Mouse (Mus musculus) bone marrow, adult 2 months (tissue): ENCODE measurements around the gene Nr1d1. TPM values are rescaled to one million over a fixed set of nuclear protein-coding genes. Genes with fewer than 3 reads are reported as not detected.

Source experiments
- H3K27ac ChIP-seq: fragments of 200-500 bp; 2 replicates; pipeline ENCODE4 v1.5.1; 2012; ENCODE audit warnings: low read depth, mild to moderate bottlenecking, control low read depth, inconsistent platforms, low read length; ENCODE audit not compliant: control insufficient read depth, poor library complexity, insufficient read depth
- H3K4me1 ChIP-seq: fragments of 200-500 bp; 2 replicates; pipeline ENCODE4 v1.6.1; 2011; ENCODE audit warnings: low read length; ENCODE audit not compliant: control insufficient read depth, insufficient read depth
- H3K4me3 ChIP-seq: fragments of 200-500 bp; replicated peaks from 2 replicates; pipeline ENCODE3; 2011; ENCODE audit warnings: mild to moderate bottlenecking, low read depth, low read length, control low read depth; ENCODE audit not compliant: control insufficient read depth
- CTCF ChIP-seq: fragments of 200-500 bp; IDR thresholded peaks from 2 replicates; pipeline ENCODE4 v1.5.1; 2011; ENCODE audit warnings: low read length, control low read depth; ENCODE audit not compliant: control insufficient read depth, insufficient read depth
- POLR2A ChIP-seq: fragments of 200-500 bp; IDR thresholded peaks from 2 replicates; pipeline ENCODE4 v1.6.1; 2011; ENCODE audit warnings: low read depth, mild to moderate bottlenecking, control low read depth, low read length, borderline replicate concordance; ENCODE audit not compliant: control insufficient read depth
- WGBS: fragments of 180-500 bp; shearing (Covaris S2); methylation state at CpG from one replicate; pipeline ENCODE4 v1.1.7; 2018; 5-methylcytosine and 5-hydroxymethylcytosine counted together
- polyA plus RNA-seq: library from polyadenylated mRNA; stranded (reverse); fragments of >200 nt; gene quantifications from 2 replicates; pipeline ENCODE4 v1.2.4, GENCODE M21; 2011; ENCODE audit warnings: low replicate concordance; ENCODE audit not compliant: missing spikeins, insufficient read depth, insufficient read length

The Nr1d1 gene
- polyA plus RNA-seq, 1 experiment: 4.8 TPM

- H3K4me3 ChIP-seq: no peak overlapping the region
- no peak overlapping the region; the same call in 1 of the 2 replicates for H3K27ac ChIP-seq
- TF ChIP-seq POLR2A (no peak), CTCF (no peak)
- H3K4me1 ChIP-seq: peaks cover 11% of the 10 kb centered on the region; the same call in 1 of the 2 replicates
- WGBS: 91% methylated on average over 18 of the region's 18 CpGs
Observed at GRCm38 (mm10) chr11:98771131-98771530, 4.0 kb downstream of the Nr1d1 start.

GRCm38 (mm10) chr11:98770096-98770975, 4.8 kb downstream of the Nr1d1 start:
- WGBS: 78% methylated on average over 26 of the region's 26 CpGs
- H3K27ac ChIP-seq: peak overlapping the region; percentile 10

GRCm38 (mm10) chr11:98769007-98769954, 5.9 kb downstream of the Nr1d1 start:
- Histone ChIP-seq H3K27ac (no peak overlapping the region), H3K4me1 (no peaks in the 10 kb centered on the region; the same call in 1 of the 2 replicates), H3K4me3 (no peak overlapping the region)
- WGBS: 86% methylated on average over 25 of the region's 25 CpGs
- TF ChIP-seq CTCF: no peak; the same call in 1 of the 2 replicates
- no peak for TF ChIP-seq POLR2A

More at GRCm38 (mm10) chr11:98770096-98770975, 4.8 kb downstream of the Nr1d1 start:
- no peak for TF ChIP-seq POLR2A
- no peak for TF ChIP-seq CTCF
- no peak overlapping the region for H3K4me3 ChIP-seq
- peaks cover 4% of the 10 kb centered on the region; the same call in 1 of the 2 replicates for H3K4me1 ChIP-seq

- Histone ChIP-seq H3K27ac (0 out of 2 replicates have a peak overlapping the region, but pooled peaks have one; percentile 4), H3K4me1 (no peaks in the 10 kb centered on the region; the same call in 1 of the 2 replicates), H3K4me3 (no peak overlapping the region)
- no peak for TF ChIP-seq CTCF
- TF ChIP-seq POLR2A: no peak
- WGBS: 71% methylated on average over 39 of the region's 39 CpGs
Observed at GRCm38 (mm10) chr11:98768127-98769006, 6.8 kb downstream of the Nr1d1 start.

- Histone ChIP-seq H3K27ac (no peak overlapping the region), H3K4me3 (no peak overlapping the region), H3K4me1 (no peaks in the 10 kb centered on the region; the same call in 1 of the 2 replicates)
- no peak for TF ChIP-seq POLR2A
- TF ChIP-seq CTCF: no peak
- WGBS: 57% methylated on average over 4 of the region's 4 CpGs
Observed at GRCm38 (mm10) chr11:98767713-98768112, 7.4 kb downstream of the Nr1d1 start.

DNA sequence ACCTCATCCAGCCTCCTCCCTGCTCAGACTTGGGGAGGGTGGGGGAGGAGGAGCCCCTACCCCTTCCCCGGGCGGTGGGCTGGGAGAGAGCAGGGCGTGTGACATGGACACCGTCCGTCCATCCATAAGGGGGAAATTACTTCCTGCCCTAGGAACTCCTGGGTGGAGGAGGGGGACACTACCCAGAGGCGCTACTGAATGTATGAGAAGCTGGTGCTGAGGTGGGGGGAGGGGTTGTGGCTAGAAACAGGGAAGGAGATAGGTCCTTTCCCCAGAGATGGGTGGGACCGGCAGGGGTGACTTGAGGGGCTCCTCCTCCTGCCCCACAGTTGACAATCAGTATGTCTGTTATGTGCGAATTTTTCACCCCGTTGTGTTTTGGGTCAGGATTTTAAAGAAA, 7.9 kb downstream of the Nr1d1 start:
- WGBS: 33% methylated on average over 9 of the region's 9 CpGs
- H3K4me3 ChIP-seq: no peak overlapping the region
- TF ChIP-seq POLR2A (no peak), CTCF (no peak)
- no peaks in the 10 kb centered on the region; the same call in 1 of the 2 replicates for H3K4me1 ChIP-seq
- H3K27ac ChIP-seq: no peak overlapping the region

- H3K4me1 ChIP-seq: no peaks in the 10 kb centered on the region; the same call in 1 of the 2 replicates
- H3K27ac ChIP-seq: no peak overlapping the region
- TF ChIP-seq CTCF (no peak), POLR2A (no peak)
- H3K4me3 ChIP-seq: no peak overlapping the region
- WGBS: 57% methylated on average over 5 of the region's 5 CpGs
Observed at GRCm38 (mm10) chr11:98766816-98767215, 8.3 kb downstream of the Nr1d1 start.
